Mouse (Mus musculus) right cerebral cortex, postnatal 36 days (tissue): Measurements from ENCODE around the gene Itpkb.
A peak's percentile ranks its signal among the peaks of the same experiment; 100 is the strongest.
"Not testable (repeated sequence)": the region's sequence is repeated elsewhere in the genome, so short reads cannot be mapped to it uniquely, and the experiment has no call there.

ENCODE experiments used
- DNase-seq, 2 experiments: peaks; one replicate each; pipeline ENCODE4 v3.0.0; 2022; ENCODE audit warnings: low spot score in 2 of 2, mixed read lengths in 1 of 2

The Itpkb gene

DNA sequence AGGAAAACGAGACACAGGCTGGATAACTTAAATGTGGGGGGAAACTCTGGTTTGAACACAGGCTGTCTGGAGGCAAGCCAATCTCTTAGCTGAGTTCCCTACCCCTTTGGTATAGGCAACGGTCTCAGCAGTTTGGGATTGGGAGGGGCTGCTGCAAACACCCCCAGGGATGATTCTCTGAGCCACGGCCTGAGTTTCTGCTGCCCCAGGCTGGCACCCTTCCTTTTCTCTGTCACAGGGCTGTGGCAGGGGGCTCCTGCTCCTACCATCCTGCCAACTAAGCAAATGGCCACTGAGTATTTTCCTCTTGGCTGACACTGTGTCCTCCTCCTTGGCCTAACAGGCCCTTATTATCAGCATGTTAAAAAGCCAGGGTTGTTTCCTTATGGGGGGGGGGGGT, 37.3 kb downstream of the Itpkb start:
- DNase-seq = no peak

DNA sequence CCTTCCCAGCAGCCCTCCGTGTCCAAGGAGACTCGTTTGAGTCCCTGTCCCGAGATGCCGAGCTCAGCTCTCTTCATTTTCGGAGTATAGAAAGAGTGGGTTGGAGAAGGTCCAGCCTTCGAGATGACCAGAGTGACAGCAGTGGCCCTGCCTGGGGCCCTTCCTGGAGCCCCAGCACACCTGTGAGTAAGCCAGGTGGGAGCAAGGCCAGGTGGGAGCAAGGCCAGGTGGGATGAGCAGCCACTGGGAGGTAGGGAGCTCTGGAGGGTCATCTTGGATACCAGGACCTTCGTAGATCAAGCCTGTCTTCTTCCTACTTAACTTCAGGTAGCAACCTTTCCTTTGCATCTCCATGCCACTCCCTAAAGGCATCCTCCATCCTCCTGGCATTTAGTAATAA, 37.8 kb downstream of the Itpkb start:
- no peak for DNase-seq

DNA sequence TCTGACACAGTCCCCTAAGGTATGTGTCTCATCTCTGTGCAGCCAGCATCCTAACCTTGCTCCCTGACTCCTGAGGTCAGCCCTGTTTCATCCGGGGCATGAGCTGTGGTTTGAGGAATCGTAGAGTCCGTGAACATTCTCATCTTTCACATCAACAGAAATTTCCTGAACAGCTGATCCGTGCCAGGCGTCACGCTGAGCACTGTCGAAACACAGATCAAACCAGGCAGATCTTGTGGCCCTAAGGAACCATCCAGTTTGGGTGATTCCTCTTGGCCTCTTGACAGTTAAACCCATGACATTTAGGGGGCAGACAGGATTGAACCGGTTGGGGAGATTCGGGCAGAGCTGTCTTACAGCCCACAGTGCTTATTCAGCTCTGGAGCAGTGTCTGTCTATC, 38.4 kb downstream of the Itpkb start:
- no peak for DNase-seq

DNA sequence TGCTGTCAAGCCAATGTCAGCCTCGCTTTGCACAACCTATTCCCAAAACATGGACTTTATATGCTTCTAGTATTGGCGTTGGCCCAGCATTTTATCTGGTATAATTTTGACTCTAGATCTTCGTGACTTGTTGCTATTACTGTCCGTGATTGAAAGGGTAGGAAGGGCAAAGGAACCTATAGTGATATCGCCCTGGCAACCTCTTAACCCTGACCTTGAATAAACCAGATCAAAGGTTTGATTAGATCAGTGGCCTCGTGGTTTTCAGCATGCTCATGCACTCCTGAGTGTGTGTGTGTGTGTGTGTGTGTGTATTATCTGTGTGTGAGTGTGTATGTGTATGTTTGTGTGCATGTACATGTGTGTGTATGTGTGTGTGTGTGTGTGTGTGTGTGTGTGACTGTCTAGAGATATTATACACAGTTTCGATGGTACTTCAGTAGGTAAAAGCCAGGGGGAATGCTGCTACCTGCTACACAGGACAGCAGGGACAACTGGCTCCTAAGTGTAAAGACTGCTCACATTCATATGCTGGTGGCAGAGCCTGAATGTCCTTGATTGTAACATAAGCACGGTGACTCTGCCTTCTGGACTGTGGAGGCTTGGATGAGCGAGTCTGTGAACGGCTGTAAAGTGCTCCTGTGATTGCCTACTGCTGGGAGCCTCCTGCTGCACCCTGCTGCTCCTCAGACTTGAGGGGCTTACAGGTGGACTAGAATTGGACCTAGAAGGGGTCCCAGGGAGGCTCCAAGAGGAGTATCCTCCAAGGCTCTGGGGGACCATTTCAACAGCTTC, 40.8 kb downstream of the Itpkb start:
- DNase-seq = no peak

DNA sequence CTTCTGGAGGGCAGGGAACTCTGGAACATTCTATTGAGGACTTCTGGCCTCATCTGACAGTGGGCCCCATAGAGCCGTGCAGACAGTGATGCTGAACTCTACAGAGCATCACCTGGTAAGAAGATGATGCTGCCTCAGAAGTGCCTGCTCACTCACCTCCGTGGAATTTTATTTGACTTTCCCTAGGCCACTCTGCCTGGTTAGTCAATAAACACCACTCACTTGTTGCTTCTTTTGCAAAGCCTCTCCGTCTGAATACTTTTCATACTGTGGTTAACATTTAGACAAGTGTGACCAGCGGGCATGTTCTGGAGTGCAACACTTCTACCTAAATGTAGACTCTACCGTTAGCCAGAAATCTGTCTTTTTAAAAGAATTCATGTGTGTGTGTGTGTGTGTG, 42.0 kb downstream of the Itpkb start:
- not testable (repeated sequence) for DNase-seq

DNA sequence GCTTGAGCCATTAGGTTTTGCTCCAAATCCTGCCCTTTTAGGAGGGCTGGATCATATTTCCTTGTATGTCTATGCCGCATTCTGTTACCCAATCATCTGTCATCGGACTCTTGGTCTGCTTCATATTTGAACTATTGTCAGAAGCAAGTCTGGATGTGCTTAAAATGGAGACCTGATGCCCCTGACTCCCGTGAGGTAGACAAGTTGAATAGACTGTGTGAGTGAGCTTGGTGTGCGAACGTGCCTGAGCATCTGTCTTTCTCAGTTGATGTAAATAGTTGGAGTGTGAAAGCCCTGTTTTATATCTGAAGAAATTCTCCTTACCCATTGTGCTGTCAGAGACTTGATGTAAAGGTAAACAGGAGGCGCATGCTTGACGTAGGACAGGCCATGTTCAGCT, 46.3 kb downstream of the Itpkb start:
- DNase-seq = no peak

DNA sequence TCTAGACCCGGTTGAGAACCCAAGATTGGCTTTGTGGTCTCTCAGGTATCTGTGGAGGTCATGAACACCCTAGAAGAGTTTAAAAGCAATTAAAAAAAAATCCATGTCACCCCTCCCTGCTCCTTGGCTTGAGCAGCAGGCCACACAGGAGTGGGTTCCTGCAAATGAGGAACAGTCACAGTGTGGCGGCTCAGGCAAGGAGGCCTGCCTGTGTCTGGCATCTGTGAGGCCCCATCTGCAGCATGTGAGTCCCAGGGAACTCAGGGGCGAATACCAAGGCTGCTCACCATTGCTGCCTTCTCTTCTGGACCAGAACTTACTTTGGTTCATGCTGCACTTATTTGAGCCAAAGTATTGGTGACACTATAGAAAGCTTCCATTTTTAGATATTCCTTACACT, 49.3 kb downstream of the Itpkb start:
- no peak for DNase-seq

DNA sequence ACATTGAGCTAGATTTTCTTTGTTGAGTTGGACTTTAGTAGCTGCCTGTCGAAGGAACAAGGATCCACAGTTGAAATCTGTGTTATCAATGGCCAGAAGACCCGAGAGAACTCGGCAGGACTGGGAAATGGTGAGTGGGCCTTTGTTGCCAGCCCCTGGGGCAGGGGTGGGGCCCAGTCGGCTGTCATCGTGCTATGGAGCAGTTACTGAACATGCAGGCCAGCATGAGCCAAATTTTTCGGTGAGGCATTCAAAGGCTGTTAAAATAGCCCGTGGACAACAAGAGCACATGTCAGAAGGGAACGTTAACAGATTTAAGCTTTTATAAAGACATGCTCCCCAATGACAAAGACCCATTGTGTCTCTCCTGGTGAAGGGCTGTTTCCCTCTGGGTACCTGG, 52.1 kb downstream of the Itpkb start:
- no peak for DNase-seq

DNA sequence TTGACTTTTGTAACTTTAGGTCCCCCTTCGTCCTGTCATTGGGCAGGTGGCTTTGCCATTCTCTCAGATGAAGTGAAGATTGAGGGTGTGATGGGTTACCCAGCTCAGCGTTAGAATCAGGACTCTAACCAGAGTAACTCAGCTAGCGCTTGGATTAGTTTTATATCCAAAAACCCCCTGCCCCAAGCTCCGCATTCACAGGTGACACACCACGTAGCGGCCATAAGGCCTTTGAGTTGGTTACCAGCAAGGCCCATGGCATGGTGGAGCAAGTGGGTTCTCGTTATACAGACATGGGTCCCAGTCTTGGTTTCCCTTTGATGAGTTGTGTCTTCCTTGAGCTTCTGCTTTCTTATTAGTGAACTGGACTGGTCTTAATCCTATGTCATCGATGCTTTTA, 53.6 kb downstream of the Itpkb start:
- DNase-seq = no peak

DNA sequence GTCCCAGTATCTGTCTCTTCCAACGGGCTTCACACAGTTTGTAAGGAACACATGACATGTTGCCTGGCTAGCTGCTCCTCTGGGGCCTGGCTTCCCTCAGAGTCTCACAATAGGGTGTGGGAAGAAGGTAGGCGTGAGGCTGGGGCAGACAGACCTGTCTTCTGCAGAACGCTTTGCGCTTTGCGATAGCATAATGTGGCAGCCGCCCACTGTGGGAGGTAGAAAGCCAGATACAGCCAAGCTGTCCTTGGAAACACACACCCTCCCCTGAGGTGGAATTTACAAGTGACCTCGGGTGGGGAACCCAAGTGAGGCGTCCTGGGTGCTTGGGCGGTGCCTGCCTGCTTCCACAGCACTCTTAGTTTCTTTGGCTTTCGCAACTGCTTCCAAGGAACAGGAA, 54.2 kb downstream of the Itpkb start:
- DNase-seq = peak; percentile 44 to 56

DNA sequence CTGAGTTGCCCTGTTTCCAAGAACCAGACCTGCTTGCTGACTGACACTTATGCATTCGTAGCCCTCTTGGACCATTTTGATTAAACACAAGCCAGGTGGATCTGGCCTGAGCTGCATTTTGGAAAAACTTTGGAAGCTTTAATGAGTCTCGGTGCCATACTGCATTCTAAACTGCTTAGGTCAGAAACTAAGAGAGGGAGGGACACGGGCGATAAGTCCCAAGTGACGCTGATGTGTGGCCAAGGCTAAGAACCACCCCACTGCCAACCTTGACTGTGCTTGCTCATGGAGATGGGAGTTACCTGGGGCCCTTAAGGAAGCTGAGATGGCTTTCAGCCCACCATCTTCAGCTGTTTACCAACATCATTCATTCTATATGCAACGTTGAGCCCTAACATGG, 55.0 kb downstream of the Itpkb start:
- DNase-seq = no peak

DNA sequence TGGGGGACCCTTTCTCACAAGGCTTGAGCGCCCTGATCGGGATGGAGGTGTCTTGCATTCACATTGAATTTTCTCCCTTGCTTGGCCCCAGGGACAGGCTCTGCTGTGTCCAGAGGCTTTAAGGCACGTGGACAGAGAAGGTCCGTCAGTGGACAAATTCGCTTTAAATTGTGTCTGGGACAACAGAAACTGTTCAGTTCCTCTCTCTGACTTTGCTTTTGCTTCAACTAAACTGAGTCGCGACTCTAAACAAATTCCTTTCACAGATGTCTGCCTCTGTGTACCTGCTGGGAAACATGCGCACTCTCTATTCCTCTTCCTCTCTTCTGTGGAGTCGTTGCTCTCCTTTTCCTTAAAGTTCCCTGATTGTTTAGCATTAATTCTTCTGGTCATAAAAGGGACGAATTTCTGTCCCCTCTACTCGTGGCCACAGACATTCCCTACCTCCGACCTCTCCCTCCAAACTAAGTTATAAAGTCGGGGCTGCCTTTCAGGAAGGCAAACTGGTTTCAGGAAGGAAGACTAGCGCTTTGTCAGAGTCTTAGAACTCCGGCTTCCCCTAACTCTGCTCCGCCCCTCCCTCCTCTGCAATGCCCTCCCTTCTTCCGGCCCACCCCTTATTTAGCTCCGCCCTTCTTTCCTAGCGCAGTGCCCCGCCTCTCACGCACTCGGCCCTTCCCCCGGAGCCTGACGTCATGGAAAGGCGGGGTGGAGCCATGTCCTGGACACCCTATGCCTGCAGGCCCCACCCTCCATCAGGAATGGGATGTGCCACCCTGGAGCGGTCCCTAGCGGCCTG, 56.9 kb downstream of the Itpkb start:
- peak; percentile 98 for DNase-seq

DNA sequence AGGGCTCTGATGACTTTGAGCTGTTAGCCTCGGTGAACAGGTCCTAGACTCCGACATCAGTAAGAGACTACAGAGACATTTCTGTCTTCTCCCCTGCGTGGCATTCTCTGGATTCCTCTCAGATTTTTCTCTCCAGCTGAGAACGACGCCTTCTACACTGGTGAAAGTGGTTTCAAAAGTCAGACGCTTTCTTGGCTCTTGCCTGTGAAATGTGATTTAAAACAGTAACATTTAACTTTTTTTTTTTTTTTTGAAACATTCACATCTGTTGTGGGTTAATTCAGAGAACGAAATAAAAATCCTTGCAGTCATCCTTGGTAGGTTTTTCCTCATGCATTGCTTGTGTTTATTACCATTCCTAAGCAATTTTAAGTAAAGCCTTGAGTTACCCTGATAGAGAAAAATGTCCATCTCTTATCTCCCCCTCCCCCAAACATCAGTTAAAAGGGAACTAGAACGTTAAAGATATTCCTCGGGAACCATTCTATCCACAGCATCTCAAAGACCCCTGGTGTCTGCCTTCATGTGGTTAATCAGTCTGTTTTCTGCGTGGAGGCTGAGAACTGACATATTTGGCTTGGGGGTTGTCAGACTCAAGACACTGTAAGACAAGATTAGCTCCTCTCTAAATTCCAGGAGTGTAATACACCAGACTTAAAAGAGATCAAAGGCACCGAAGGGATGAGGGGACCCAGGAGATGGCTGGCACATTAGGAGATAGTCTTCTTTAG, 57.6 kb downstream of the Itpkb start:
- DNase-seq = no peak

DNA sequence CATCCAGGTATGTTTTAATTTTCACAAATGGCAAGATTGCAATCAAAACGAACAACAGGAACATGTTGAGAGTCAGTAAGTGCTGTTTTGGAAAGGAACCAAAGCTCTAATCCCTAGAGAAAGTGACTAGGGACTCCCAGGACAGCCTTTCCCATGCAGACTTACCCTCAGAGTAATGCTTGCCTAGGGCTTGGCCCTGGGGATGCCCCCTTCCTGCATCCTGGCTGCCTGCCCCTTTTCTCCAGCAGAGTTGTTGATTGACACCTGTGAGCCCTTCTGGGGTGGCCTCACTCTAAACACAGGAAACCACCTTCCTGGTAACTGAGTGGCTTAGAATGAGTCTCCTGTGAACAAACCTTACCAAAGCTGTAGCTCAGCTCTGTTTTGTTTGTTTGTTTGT, 58.2 kb downstream of the Itpkb start:
- no peak for DNase-seq

DNA sequence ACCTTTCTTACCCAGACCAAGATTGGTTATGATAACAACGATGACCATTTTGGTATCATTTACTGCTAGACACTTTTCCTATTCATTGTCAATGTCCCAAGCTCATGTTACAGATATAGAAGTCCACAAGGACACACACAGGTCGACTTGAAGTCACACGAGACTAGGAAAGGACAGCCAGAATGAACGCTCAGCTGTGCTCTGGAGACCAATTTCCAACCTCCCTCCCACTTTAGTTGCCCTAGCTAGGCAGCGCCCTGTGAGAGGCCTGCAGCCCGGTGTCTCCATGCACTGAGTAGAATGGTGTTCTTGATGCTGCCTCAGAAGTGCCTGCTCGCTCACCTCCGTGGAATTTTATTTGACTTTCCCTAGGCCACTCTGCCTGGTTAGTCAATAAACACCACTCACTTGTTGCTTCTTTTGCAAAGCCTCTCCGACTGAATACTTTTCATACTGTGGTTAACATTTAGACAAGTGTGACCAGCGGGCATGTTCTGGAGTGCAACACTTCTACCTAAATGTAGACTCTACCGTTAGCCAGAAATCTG, 59.0 kb downstream of the Itpkb start:
- DNase-seq = not testable (repeated sequence)

DNA sequence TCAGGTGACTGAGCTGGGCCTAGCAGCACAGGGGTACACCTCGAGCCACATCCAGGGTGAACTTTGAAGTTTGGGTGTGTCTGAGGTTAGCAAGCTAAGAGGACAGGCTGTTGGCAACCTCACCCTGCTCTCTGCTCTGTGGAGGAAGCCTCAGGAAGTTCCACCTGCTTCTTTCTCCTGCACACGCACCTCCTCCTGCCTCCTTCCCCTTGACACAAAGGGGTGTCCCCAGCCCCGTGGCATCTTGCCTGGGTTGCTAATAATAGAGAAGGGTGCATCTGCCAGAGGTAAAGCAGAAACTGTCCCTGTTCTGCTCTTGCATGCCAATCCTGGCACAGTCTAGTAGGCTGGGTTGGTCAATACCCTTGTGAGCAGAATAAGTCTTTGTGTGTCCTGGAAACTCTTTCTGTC, 60.0 kb downstream of the Itpkb start:
- no peak for DNase-seq

DNA sequence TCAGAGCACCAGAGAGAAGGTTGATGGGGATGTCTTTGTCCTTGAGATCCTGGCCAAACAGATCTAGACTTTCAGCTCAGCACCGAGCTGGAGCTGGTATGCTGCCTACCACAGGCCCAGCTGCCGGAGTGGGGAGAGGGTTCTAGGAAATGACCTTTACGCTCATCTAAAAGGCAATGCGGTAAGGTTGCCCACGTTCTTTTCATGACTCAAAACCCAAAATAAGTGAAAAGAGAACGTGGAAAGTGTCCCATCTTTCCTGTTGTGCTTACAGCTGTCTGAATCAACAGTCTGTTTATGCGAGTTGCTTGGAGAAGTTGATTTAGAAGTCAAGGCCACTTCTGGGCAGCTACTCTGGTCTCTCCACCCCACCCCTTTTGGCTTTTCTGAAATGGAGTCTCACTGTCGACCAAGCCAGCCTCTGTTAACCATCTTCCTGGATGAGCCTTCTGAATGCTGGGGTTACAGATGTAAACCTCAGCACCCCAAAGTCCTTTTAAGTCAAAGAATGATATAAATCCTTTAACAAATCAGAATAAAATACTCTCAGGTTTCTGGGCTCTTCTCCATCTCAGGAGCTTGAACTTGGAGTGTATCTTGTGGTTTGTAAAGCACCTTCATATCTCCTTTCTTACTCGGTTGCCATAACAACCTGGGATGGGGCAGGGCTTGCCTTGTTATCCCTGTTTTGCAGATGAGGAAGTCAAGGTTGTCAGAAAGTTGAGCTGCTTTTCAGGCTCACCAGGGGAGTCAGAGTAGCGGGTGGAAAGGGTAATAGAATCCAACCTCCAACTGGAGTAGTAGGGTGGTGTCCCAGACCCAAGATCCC, 60.7 kb downstream of the Itpkb start:
- DNase-seq = no peak

DNA sequence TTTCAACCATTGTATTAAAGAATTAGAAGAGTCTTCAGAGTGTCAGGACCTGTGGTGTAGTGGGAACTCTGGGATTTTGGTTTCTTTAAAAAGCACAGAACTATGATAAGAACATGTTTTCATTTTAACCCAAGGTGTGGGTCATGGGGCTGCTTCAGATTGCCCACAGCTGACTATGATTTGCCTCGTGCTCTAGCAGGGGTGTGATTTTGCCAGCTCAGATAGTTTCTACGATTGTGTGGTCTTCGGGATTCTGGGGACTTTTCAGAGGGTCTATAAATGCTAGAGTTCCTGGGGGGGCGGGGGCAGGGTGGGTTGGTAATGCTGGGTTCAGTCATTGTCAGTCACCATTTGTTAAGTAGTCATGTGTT, 61.3 kb downstream of the Itpkb start:
- DNase-seq = no peak

DNA sequence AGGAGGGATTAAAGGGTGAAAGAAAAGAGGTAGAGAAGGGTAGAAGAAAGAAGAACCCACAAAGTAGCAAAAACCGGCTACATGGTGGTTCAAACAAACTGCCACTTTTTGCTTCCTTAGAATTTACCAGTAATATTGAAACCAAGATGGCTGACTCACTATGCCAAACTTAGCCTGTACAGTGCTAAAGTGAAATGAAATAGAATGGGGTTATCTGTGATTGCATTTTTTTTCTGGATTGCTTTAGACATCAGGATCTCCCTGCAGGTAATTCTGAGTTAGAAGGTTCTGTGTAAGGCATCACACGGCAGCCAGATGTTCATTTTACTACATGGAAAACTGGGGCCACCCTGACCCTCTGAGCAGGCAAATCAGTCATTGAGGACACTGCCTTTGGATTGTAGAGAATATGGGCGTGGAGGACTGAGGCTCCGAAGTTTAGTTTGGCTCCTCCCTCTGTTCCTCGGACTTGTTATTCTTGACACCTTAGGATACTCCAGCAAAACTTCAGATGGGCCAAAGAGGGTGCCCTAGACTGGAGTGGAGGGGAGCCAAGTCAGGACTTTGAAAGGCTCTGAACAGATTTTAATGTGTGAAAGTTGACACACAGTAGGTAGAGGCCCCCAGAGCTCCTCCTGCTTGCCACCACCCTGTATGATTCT, 62.0 kb downstream of the Itpkb start:
- no peak for DNase-seq

DNA sequence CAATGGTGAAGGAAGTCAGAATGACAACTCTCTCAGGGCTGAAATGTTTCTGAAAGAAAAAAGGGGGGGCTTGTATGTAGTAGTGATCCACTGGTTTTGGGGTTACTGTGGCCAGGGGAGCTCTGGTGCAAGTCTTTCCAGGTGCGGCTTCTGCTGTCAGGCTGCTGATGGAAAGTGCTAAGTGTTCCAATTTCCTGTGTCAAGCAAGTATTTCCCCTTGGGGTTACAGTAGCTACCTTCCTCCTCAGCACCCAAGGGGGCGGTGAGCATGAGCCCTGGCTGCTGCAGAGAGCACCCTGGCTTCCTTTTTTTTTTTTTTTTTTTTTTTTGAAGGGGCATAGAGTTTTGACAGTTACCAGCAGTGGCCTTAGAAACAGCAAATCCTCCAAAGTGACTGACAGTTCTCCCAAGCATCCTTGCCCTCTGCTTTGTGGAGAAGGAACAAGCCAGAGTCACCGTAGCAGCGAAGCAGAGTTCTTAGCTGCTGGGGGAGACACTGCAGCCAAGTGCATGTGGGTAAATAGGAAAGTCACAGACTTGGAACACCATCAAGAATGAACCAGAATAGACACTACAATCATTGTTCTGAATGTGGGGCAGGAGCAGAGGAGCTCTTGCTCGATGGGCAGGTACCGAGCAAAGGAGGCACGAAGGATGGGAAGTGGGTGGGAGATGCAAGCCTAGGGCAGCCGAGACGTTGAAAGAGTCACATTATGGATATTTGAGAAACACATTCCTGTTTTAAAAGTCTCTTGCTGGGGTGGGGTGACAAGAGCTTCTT, 62.9 kb downstream of the Itpkb start:
- DNase-seq = no peak
